Mouse (Mus musculus): ENCODE results near the gene Lrp6.

DNA sequence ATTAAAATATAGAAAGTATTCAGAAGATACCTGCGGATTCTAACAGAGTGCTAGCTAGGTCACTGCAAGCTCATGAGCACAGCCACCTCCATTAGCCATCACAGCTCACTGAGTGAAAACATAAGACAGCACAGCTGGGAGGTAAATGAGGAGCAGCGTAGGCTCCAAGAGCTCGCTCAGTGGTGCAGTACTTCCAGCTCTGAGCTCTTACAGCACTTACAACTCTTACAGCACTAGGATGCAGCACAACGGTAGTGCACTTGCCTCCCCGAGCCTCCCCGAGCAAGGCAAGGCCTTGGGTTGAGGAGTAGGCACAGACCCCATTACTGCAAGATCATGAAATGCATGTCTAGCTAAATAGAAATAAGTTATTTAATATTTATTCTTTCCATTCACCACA lies 26.6 kb downstream of the Lrp6 start:
- TF ChIP-seq USF1 (IDR thresholded peaks at IDR 0.05; ENCODE audit: low read depth) (no peak), MYOD1 (IDR thresholded peaks at IDR 0.05; ENCODE audit: control insufficient read depth in 1 of 3, insufficient read length in 2 of 3, low read depth in 2 of 3) (no peak), MAX (IDR thresholded peaks at IDR 0.05; ENCODE audit: low read depth) (no peak), POLR2A (IDR thresholded peaks at IDR 0.05; ENCODE audit: insufficient read length, low read depth) (no peak), MYOG (IDR thresholded peaks at IDR 0.05; ENCODE audit: control insufficient read depth in 1 of 3, insufficient read depth in 1 of 3, insufficient read length in 2 of 3, low read depth in 2 of 3) (no peak), REST (IDR thresholded peaks at IDR 0.05; ENCODE audit: insufficient read depth, insufficient read length) (no peak), POLR2AphosphoS2 (IDR thresholded peaks at IDR 0.05; ENCODE audit: insufficient read length, low read depth) (no peak), E2F4 (IDR thresholded peaks at IDR 0.05; ENCODE audit: insufficient read depth) (no peak), TCF12 (IDR thresholded peaks at IDR 0.05; ENCODE audit: insufficient read depth, poor library complexity, severe bottlenecking) (no peak), CEBPB (IDR thresholded peaks at IDR 0.05; ENCODE audit: insufficient read depth, poor library complexity, severe bottlenecking) (no peak)

Measured in myocyte (in vitro differentiated cells).